Mouse (Mus musculus) megakaryocyte-erythroid progenitor cell, adult 5-6 weeks (primary cell): ENCODE results near the gene Sertad1. TPM values are rescaled to one million over a fixed set of nuclear protein-coding genes. Genes with fewer than 3 reads are reported as not detected.
"Not testable (repeated sequence)": the region's sequence is repeated elsewhere in the genome, so short reads cannot be mapped to it uniquely, and the experiment has no call there.

Source experiments
- ATAC-seq: replicated peaks from 2 replicates; pipeline ENCODE4 v1.8.0; 2016; ENCODE audit warnings: mild to moderate bottlenecking, inconsistent platforms; ENCODE audit not compliant: severe bottlenecking, poor library complexity, low FRiP score, low TSS enrichment
- total RNA-seq, 2 experiments: library from RNA; stranded (forward) in 1 of 2; stranded (reverse) in 1 of 2; fragments of 200-1000, 215-1000 nt in 1 of 2; fragments of >200 nt in 1 of 2; fragmentation: Nextera tagmentation in 1 of 2; gene quantifications; 2 replicates each; pipeline ENCODE4 v1.2.3; 2014 to 2017

Sertad1 gene
- total RNA-seq, 2 experiments from 2014 or later = 2.0 to 9.7 TPM

- ATAC-seq = no peak
Measured at GRCm38 (mm10) chr7:27491856-27492255, 5.1 kb downstream of the Sertad1 start.

- ATAC-seq = no peak
Measured at GRCm38 (mm10) chr7:27493022-27493421, 6.3 kb downstream of the Sertad1 start.

GRCm38 (mm10) chr7:27493450-27493849, 6.7 kb downstream of the Sertad1 start:
- no peak for ATAC-seq

- ATAC-seq = not testable (repeated sequence)
Measured at GRCm38 (mm10) chr7:27494659-27495367, 8.1 kb downstream of the Sertad1 start.

- ATAC-seq = no peak
Measured at GRCm38 (mm10) chr7:27499036-27499435, 12.3 kb downstream of the Sertad1 start, which contains the start of gene Prx. Prx (plus strand) TSS chr7:27499324.

GRCm38 (mm10) chr7:27501620-27502019, 14.9 kb downstream of the Sertad1 start:
- no peak for ATAC-seq

- no peak for ATAC-seq
Measured at GRCm38 (mm10) chr7:27506765-27507370, 20.2 kb downstream of the Sertad1 start.

GRCm38 (mm10) chr7:27507711-27508647, 21.3 kb downstream of the Sertad1 start:
- ATAC-seq = peak; percentile 91

- ATAC-seq = peak; percentile 84
Measured at GRCm38 (mm10) chr7:27508648-27509005, 21.9 kb downstream of the Sertad1 start.

- no peak for ATAC-seq
Measured at GRCm38 (mm10) chr7:27510809-27511208, 24.1 kb downstream of the Sertad1 start.

GRCm38 (mm10) chr7:27514961-27515360, 28.3 kb downstream of the Sertad1 start:
- no peak for ATAC-seq

GRCm38 (mm10) chr7:27518314-27518713, 31.6 kb downstream of the Sertad1 start:
- no peak for ATAC-seq

GRCm38 (mm10) chr7:27520104-27520503, 33.4 kb downstream of the Sertad1 start:
- no peak for ATAC-seq

- ATAC-seq = no peak
Measured at GRCm38 (mm10) chr7:27520599-27520998, 33.9 kb downstream of the Sertad1 start.

GRCm38 (mm10) chr7:27522967-27523366, 36.3 kb downstream of the Sertad1 start, which contains the start of gene Hipk4:
Hipk4 (plus strand) TSS chr7:27523267.
- no peak for ATAC-seq

- ATAC-seq = no peak
Measured at GRCm38 (mm10) chr7:27523805-27524204, 37.1 kb downstream of the Sertad1 start.

GRCm38 (mm10) chr7:27526039-27526827, 39.5 kb downstream of the Sertad1 start:
- peak; percentile 82 for ATAC-seq

- ATAC-seq = no peak
Measured at GRCm38 (mm10) chr7:27529070-27529469, 42.4 kb downstream of the Sertad1 start.

GRCm38 (mm10) chr7:27530937-27531336, 44.2 kb downstream of the Sertad1 start:
- no peak for ATAC-seq
